Mouse (Mus musculus): ENCODE data around the gene Dis3.

DNA sequence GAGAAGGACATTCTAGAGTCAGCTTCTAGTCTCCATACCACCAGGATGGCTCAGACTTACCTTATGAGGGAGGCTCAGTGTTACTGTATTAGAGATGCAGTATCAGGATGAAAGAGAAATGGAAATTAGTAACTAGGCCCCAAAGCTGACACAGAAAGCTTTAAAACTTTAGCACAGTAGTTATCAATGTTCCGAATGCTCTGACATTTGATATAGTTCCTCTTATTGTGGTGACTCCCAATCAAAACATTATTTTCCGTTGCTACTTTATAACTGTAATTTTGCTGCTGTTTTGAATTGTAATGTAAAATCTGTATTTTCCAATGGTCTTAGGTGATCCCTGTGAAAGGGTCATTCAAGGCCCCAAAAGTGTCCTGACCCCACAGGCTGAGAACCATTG is 7.1 kb upstream of the Dis3 start:
- TF ChIP-seq CTCF (IDR thresholded peaks at IDR 0.05; ENCODE audit: borderline replicate concordance, control insufficient read depth, extremely low read depth, insufficient read depth, low read length, poor library complexity) (no peak), POLR2A (IDR thresholded peaks at IDR 0.05; ENCODE audit: control insufficient read depth, extremely low read depth, insufficient read depth, low read length, poor library complexity) (no peak)
